ENCODE assay signal across 31 mouse cellular contexts in genomic region chr9:32937391-32937790, GRCm38 (mm10).
DNase-seq lines count a peak whose midpoint lies in the region; ATAC-seq and TF ChIP-seq lines count a peak whose summit lies in the region.
"Had no signal": no experiment of that assay in that cellular context is flagged by ENCODE, and none has a peak within 500 bp of the region (broad histone marks: within the 10 kb centered on the region; RNA-seq: fewer than 3 reads in every experiment).

No protein-coding gene starts in this region.

- no peak for TF ChIP-seq POLR2A in heart, adult 2 months (IDR thresholded peaks at IDR 0.05; ENCODE audit: insufficient read depth, low read depth, low read length)
- TF ChIP-seq POLR2A in liver, adult 2 months (IDR thresholded peaks at IDR 0.05; ENCODE audit: extremely low read depth, insufficient read depth, low read length): no peak

- DNase-seq in CD4-positive, CD25-positive, alpha-beta regulatory T cell, adult 2 months (ENCODE audit: low read depth, low spot score): peak; percentile 53
- DNase-seq in heart, adult 2 months: no peak
- DNase-seq in liver, adult 2 months (ENCODE audit: extremely low read depth, low read depth, low spot score): no peak
- no peak for DNase-seq in liver, postnatal 0 days
- peak; percentile 62 for DNase-seq in induced T-regulatory cell, adult 2 months (ENCODE audit: low read depth)
- DNase-seq in hindbrain, postnatal 0 days (ENCODE audit: low spot score): no peak
- DNase-seq: adrenal gland, adult 2 months; adrenal gland, postnatal 36 days; cerebellum, adult 2 months; cerebellum, postnatal 25 days; forebrain, postnatal 0 days; gastrocnemius, postnatal 36 days; kidney, postnatal 14 days; layer of hippocampus, adult 9-11 months; liver; right cerebral cortex, adult 18-20 months; right cerebral cortex, postnatal 4 days had no signal

- no peak overlapping the region for H3K4me3 ChIP-seq in heart, adult 2 months
- no peak overlapping the region for H3K4me3 ChIP-seq in heart, embryonic 11.5 days (ENCODE audit: low read depth, low read length)
- H3K4me3 ChIP-seq in liver, adult 2 months (ENCODE audit: insufficient read depth, low read depth, low read length): no peak overlapping the region
- H3K4me3 ChIP-seq in liver, postnatal 0 days (ENCODE audit: low read depth, low read length): no peak overlapping the region
- H3K4me3 ChIP-seq in hindbrain, postnatal 0 days (ENCODE audit: low read length): no peak overlapping the region
- H3K4me3 ChIP-seq: embryonic facial prominence, embryonic 10.5 days; embryonic facial prominence, embryonic 15.5 days; forebrain, embryonic 12.5 days; hindbrain, embryonic 10.5 days; hindbrain, embryonic 15.5 days; liver, embryonic 15.5 days; lung, embryonic 15.5 days; midbrain, embryonic 10.5 days; neural tube, embryonic 12.5 days had no signal

- H3K27ac ChIP-seq in heart, adult 2 months: peak overlapping the region; percentile 73
- H3K27ac ChIP-seq in heart, embryonic 11.5 days (ENCODE audit: low read depth, low read length): no peak overlapping the region
- H3K27ac ChIP-seq in liver, adult 2 months (replicated peaks; ENCODE audit: insufficient read depth, low read depth, low read length): 0 out of 2 replicates have a peak overlapping the region, but pooled peaks have one; percentile 13
- no peak overlapping the region for H3K27ac ChIP-seq in liver, postnatal 0 days (ENCODE audit: low read depth)
- no peak overlapping the region for H3K27ac ChIP-seq in hindbrain, postnatal 0 days
- H3K27ac ChIP-seq: embryonic facial prominence, embryonic 10.5 days; embryonic facial prominence, embryonic 15.5 days; forebrain, embryonic 12.5 days; hindbrain, embryonic 10.5 days; hindbrain, embryonic 15.5 days; liver, embryonic 15.5 days; lung, embryonic 15.5 days; midbrain, embryonic 10.5 days; neural tube, embryonic 12.5 days had no signal

- H3K79me2 ChIP-seq in heart, adult 2 months (replicated peaks; ENCODE audit: control insufficient read depth, insufficient read depth, low read length): no peaks in the 10 kb centered on the region
- H3K79me2 ChIP-seq in liver, adult 2 months (ENCODE audit: control insufficient read depth, insufficient read depth, low read length): no peaks in the 10 kb centered on the region

- WGBS in heart, adult 2 months: 45% methylated on average over 7 of the region's 7 CpGs
- whole genome bisulfite sequencing in heart, embryonic 11.5 days (ENCODE audit: insufficient replicate concordance): 78% methylated on average over 7 of the region's 7 CpGs
- 70% methylated on average over 7 of the region's 7 CpGs for WGBS in liver, adult 2 months
- 71% methylated on average over 7 of the region's 7 CpGs for WGBS in liver, postnatal 0 days (ENCODE audit: insufficient replicate concordance)
- WGBS in hindbrain, postnatal 0 days: 85% methylated on average over 7 of the region's 7 CpGs

- intact Hi-C loops in heart, adult 2 months (cut with DNase I): loop anchor here (1.0 to 10.0 kb wide), 4 partner anchors 36 to 220 kb away; no protein-coding TSS in a partner anchor

- TF ChIP-seq EP300 in heart, adult 2 months (IDR thresholded peaks at IDR 0.05; ENCODE audit: insufficient read depth, low read depth, low read length): peak; percentile 55; the same call in 1 of the 2 replicates
- TF ChIP-seq EP300 in liver, postnatal 0 days (IDR thresholded peaks at IDR 0.05; ENCODE audit: low read depth): no peak

- H3K36me3 ChIP-seq in heart, adult 2 months (ENCODE audit: control insufficient read depth, insufficient read depth, low read length): peaks cover 11% of the 10 kb centered on the region
- no peaks in the 10 kb centered on the region for H3K36me3 ChIP-seq in heart, embryonic 11.5 days (ENCODE audit: control insufficient read depth, insufficient read depth, low read length)
- H3K36me3 ChIP-seq in liver, adult 2 months (ENCODE audit: control insufficient read depth, insufficient read depth, low read length): no peaks in the 10 kb centered on the region
- H3K36me3 ChIP-seq in liver, postnatal 0 days (replicated peaks; ENCODE audit: insufficient read depth, low read length): no peaks in the 10 kb centered on the region
- H3K36me3 ChIP-seq in hindbrain, postnatal 0 days (ENCODE audit: insufficient read depth, low read length): no peaks in the 10 kb centered on the region
- H3K36me3 ChIP-seq: embryonic facial prominence, embryonic 10.5 days; embryonic facial prominence, embryonic 15.5 days; forebrain, embryonic 12.5 days; hindbrain, embryonic 10.5 days; hindbrain, embryonic 15.5 days; liver, embryonic 15.5 days; lung, embryonic 15.5 days; midbrain, embryonic 10.5 days; neural tube, embryonic 12.5 days had no signal

- H3K9ac ChIP-seq in heart, adult 2 months (ENCODE audit: low read depth, low read length): no peak overlapping the region
- no peak overlapping the region for H3K9ac ChIP-seq in heart, embryonic 11.5 days (ENCODE audit: low read depth, low read length)
- no peak overlapping the region for H3K9ac ChIP-seq in liver, adult 2 months (ENCODE audit: low read depth, low read length)
- no peak overlapping the region for H3K9ac ChIP-seq in liver, postnatal 0 days (replicated peaks)
- H3K9ac ChIP-seq in hindbrain, postnatal 0 days (replicated peaks; ENCODE audit: low read length): no peak overlapping the region
- H3K9ac ChIP-seq: embryonic facial prominence, embryonic 15.5 days; forebrain, embryonic 12.5 days; forebrain, postnatal 0 days; hindbrain, embryonic 15.5 days; liver, embryonic 15.5 days; lung, embryonic 15.5 days; neural tube, embryonic 12.5 days had no signal

- no peak for ATAC-seq in CD4-positive, CD25-positive, alpha-beta regulatory T cell, adult 4 months
- no peak for ATAC-seq in heart, embryonic 11.5 days (replicated peaks; ENCODE audit: insufficient number of reproducible peaks, low FRiP score, low TSS enrichment)
- ATAC-seq in liver, postnatal 0 days: no peak
- no peak for ATAC-seq in hindbrain, postnatal 0 days
- ATAC-seq: activated CD4-positive, CD25-positive, alpha-beta regulatory T cell, adult 4 months; forebrain, postnatal 0 days; intestine, embryonic 16.5 days; midbrain, embryonic 16.5 days had no signal

- TF ChIP-seq CTCF in heart, adult 2 months (IDR thresholded peaks at IDR 0.05): no peak
- no peak for TF ChIP-seq CTCF in liver, adult 2 months (IDR thresholded peaks at IDR 0.05; ENCODE audit: low read depth, low read length)
- no peak for TF ChIP-seq CTCF in liver, postnatal 0 days (IDR thresholded peaks at IDR 0.05; ENCODE audit: low read depth)
- no peak for TF ChIP-seq CTCF in hindbrain, postnatal 0 days (IDR thresholded peaks at IDR 0.05; ENCODE audit: low read depth)

- no peaks in the 10 kb centered on the region for H3K27me3 ChIP-seq in heart, adult 2 months (ENCODE audit: control insufficient read depth, insufficient read depth, low read length)
- no peaks in the 10 kb centered on the region for H3K27me3 ChIP-seq in heart, embryonic 11.5 days (ENCODE audit: control insufficient read depth, insufficient read depth, low read length)
- H3K27me3 ChIP-seq in liver, adult 2 months (ENCODE audit: control insufficient read depth, insufficient read depth, low read length): no peaks in the 10 kb centered on the region
- H3K27me3 ChIP-seq in liver, postnatal 0 days (ENCODE audit: insufficient read depth, low read length): no peaks in the 10 kb centered on the region
- no peaks in the 10 kb centered on the region for H3K27me3 ChIP-seq in hindbrain, postnatal 0 days (ENCODE audit: insufficient read depth, low read length)
- H3K27me3 ChIP-seq: embryonic facial prominence, embryonic 15.5 days; liver, embryonic 15.5 days; lung, embryonic 15.5 days had no signal

- peaks cover 25% of the 10 kb centered on the region for H3K4me1 ChIP-seq in heart, adult 2 months (ENCODE audit: control insufficient read depth, insufficient read depth, low read length)
- peaks cover 13% of the 10 kb centered on the region; the same call in 1 of the 2 replicates for H3K4me1 ChIP-seq in heart, embryonic 11.5 days (ENCODE audit: control insufficient read depth, insufficient read depth, low read length)
- H3K4me1 ChIP-seq in liver, adult 2 months (ENCODE audit: control insufficient read depth, insufficient read depth, low read length): peaks cover 3% of the 10 kb centered on the region; the same call in 1 of the 2 replicates
- peaks cover 5% of the 10 kb centered on the region for H3K4me1 ChIP-seq in liver, postnatal 0 days (ENCODE audit: insufficient read depth)
- no peaks in the 10 kb centered on the region for H3K4me1 ChIP-seq in hindbrain, postnatal 0 days (ENCODE audit: insufficient read depth, low read length)
- H3K4me1 ChIP-seq: liver, embryonic 15.5 days had no signal

- H3K4me2 ChIP-seq in heart, embryonic 11.5 days: no peak overlapping the region
- no peak overlapping the region for H3K4me2 ChIP-seq in liver, postnatal 0 days (ENCODE audit: low read depth, low read length)
- H3K4me2 ChIP-seq in hindbrain, postnatal 0 days (ENCODE audit: low read depth, low read length): no peak overlapping the region
- H3K4me2 ChIP-seq: embryonic facial prominence, embryonic 15.5 days; forebrain, embryonic 12.5 days; hindbrain, embryonic 15.5 days; liver, embryonic 15.5 days; lung, embryonic 15.5 days; neural tube, embryonic 12.5 days had no signal

- no peaks in the 10 kb centered on the region for H3K9me3 ChIP-seq in heart, embryonic 11.5 days (replicated peaks; ENCODE audit: control insufficient read depth, low read length)
- no peaks in the 10 kb centered on the region for H3K9me3 ChIP-seq in liver, postnatal 0 days (ENCODE audit: low read length)
- no peaks in the 10 kb centered on the region for H3K9me3 ChIP-seq in hindbrain, postnatal 0 days (ENCODE audit: low read length)
- H3K9me3 ChIP-seq: embryonic facial prominence, embryonic 10.5 days; embryonic facial prominence, embryonic 15.5 days; forebrain, embryonic 12.5 days; hindbrain, embryonic 10.5 days; hindbrain, embryonic 15.5 days; liver, embryonic 15.5 days; lung, embryonic 15.5 days; midbrain, embryonic 10.5 days; neural tube, embryonic 12.5 days had no signal

Comparison
In these comparisons a context has a peak if more than half of its experiments do, and no peak if none do; other contexts are left out.
1. H3K27ac ChIP-seq: peak in heart, adult 2 months (single experiment) and liver, adult 2 months (single experiment); none in heart, embryonic 11.5 days (single experiment), liver, postnatal 0 days (single experiment) and hindbrain, postnatal 0 days (single experiment).
2. DNase-seq: peak in CD4-positive, CD25-positive, alpha-beta regulatory T cell, adult 2 months (single experiment) and induced T-regulatory cell, adult 2 months (single experiment); none in heart, adult 2 months (0 of 2), liver, adult 2 months (single experiment), liver, postnatal 0 days (single experiment) and hindbrain, postnatal 0 days (single experiment).